Mouse (Mus musculus) large intestine, adult 2 months (tissue): ENCODE measurements around the gene Bad. TPM values are rescaled to one million over a fixed set of nuclear protein-coding genes. Genes with fewer than 3 reads are reported as not detected.

Source experiments
- DNase-seq: peaks from one replicate; pipeline ENCODE4 v3.0.0-alpha.2; 2012; ENCODE audit warnings: low read depth, low spot score
- WGBS: fragments of 180-500 bp; shearing (Covaris S2); methylation state at CpG from one replicate; pipeline ENCODE4 v1.1.7; 2018; 5-methylcytosine and 5-hydroxymethylcytosine counted together
- polyA plus RNA-seq: library from polyadenylated mRNA; depleted of rRNA; stranded (reverse); fragments of >200 nt; gene quantifications from 2 replicates; pipeline ENCODE4 v1.2.3, GENCODE M21; 2012; rRNA removed

Bad gene
- polyA plus RNA-seq, 1 experiment, result 78.2 TPM

DNA sequence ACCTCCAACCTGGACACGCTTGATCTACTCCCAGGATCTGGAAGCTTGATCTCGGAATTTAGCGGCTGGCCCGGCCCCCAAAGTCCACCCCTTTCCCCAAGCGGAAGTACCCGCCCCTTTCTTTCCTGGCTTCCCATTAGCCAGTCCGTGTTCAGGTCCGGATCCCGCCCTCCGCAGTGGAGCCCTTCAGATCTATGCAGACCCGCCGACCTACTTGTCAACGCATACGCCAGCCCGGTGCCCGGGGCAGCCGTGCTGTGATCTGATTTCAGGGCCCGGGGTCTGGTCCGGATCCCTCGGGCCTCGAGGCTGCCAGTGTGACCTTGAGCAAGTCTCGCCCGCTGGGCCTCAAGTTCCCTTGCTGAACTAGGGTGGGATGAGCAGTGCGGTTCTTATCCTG, 54.3 kb downstream of the Bad start, which contains the start of the genes Nudt22 and Trpt1:
Gene Nudt22 (minus strand): TSS at position 112 of the 400 bp plus-strand sequence.
Gene Trpt1 (plus strand): TSS at position 126 of the 400 bp plus-strand sequence.
- under 1% methylated on average over 24 of the region's 24 CpGs for WGBS
- peak; percentile 86 for DNase-seq

GRCm38 (mm10) chr19:6997721-6998290, 56.1 kb downstream of the Bad start:
- no peak for DNase-seq

DNA sequence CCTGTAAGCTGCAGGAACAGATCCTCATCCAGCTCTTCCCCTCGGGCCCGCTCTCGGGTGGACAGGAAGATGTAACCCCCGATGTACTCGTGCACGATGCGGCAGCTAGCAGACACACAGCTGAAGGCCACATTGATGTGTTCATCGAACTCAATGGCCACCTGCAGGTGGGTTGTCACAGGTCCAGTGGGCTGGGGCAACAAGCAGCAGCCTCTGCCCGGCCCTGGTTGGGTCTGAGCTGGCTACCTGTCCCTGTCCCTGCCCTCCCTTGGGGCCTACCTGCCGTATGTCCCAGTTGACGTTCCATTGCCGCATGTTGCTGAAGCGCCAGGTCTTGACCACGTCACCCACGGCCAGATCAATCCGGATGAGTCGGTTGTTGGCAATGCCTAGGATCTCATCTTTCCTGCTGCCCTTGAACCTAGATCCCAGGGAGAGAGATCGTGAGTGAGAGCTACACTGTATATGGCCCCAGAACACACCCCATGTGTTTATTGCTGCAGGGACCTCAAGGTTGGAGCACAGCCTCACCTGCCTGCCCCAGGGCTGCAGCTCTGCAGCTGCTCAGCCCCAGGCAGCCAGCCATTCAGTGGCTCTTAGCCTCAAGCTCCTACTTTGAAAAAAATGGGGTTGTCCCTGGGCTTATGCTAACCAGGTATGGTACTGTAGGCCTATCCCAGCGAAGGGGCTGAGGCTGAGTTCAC, 57.9 kb downstream of the Bad start:
- no peak for DNase-seq
- WGBS, result 58% methylated on average over 19 of the region's 19 CpGs

More at GRCm38 (mm10) chr19:6997721-6998290, 56.1 kb downstream of the Bad start:
- WGBS, result 74% methylated on average over 9 of the region's 9 CpGs

Other genes starting within 250 kb of the Bad start
- gene Rps6ka4, start 101.2 kb upstream of the Bad start, polyA plus RNA-seq, result 25.1 and 30.9 TPM in 2 replicates
- gene Ccdc88b, start 83.7 kb upstream of the Bad start, polyA plus RNA-seq, result 6.7 and 11.6 TPM in 2 replicates
- gene Trmt112, start 32.2 kb upstream of the Bad start, polyA plus RNA-seq, result 79.9 and 88.6 TPM in 2 replicates
- gene Prdx5, start 31.8 kb upstream of the Bad start, polyA plus RNA-seq, result 177 and 243 TPM in 2 replicates
- gene Esrra, start 20.0 kb upstream of the Bad start, polyA plus RNA-seq, result 175 and 234 TPM in 2 replicates
- gene Catsperz, start 16.5 kb upstream of the Bad start, polyA plus RNA-seq, result 0.19 TPM in 1 of 2 replicates, not detected in the other
- not detected in 2 replicates for gene Kcnk4, start 7.3 kb upstream of the Bad start, polyA plus RNA-seq
- gene Gpr137, start 619 bp downstream of the Bad start, polyA plus RNA-seq, result 63.3 and 70.7 TPM in 2 replicates
- gene Ppp1r14b, start 33.1 kb downstream of the Bad start, polyA plus RNA-seq, result 98.4 and 98.9 TPM in 2 replicates
- 383 and 614 TPM in 2 replicates for gene Plcb3, start 34.6 kb downstream of the Bad start, polyA plus RNA-seq
- gene Fkbp2, start 38.6 kb downstream of the Bad start, polyA plus RNA-seq, result 63.9 and 76.9 TPM in 2 replicates
- 17.2 and 17.5 TPM in 2 replicates for gene Vegfb, start 45.8 kb downstream of the Bad start, polyA plus RNA-seq
- gene Dnajc4, start 50.7 kb downstream of the Bad start, polyA plus RNA-seq, result 44.6 and 46.9 TPM in 2 replicates
- gene Nudt22, start 54.3 kb downstream of the Bad start, polyA plus RNA-seq, result 59.3 and 68.1 TPM in 2 replicates
- 10.0 and 11.4 TPM in 2 replicates for gene Trpt1, start 54.3 kb downstream of the Bad start, polyA plus RNA-seq
- 17.3 and 20.1 TPM in 2 replicates for gene Fermt3, start 77.6 kb downstream of the Bad start, polyA plus RNA-seq
- 43.9 and 51.2 TPM in 2 replicates for gene Stip1, start 98.1 kb downstream of the Bad start, polyA plus RNA-seq
- gene Macrod1, start 114.9 kb downstream of the Bad start, polyA plus RNA-seq, result 19.2 and 22.4 TPM in 2 replicates
- gene Flrt1, start 163.9 kb downstream of the Bad start, polyA plus RNA-seq, result 0.14 TPM in 2 replicates